Mouse (Mus musculus) stomach, embryonic 16.5 days (tissue): ENCODE measurements around the gene Wtip. TPM values are rescaled to one million over a fixed set of nuclear protein-coding genes. Genes with fewer than 3 reads are reported as not detected.
"Not testable (repeated sequence)": the region's sequence is repeated elsewhere in the genome, so short reads cannot be mapped to it uniquely, and the experiment has no call there.

Experiments used
- ATAC-seq: fragments of 200-750 bp; cut with Nextera tagmentation; 2 replicates; pipeline ENCODE4 v1.8.0; 2017; ENCODE audit warnings: moderate number of reproducible peaks, moderate TSS enrichment; ENCODE audit not compliant: insufficient read depth, low FRiP score
- H3K27ac ChIP-seq: fragments of 300-500 bp; sonication (generic); 2 replicates; pipeline ENCODE4 v1.5.1; 2014; ENCODE audit warnings: low read length
- H3K27me3 ChIP-seq: fragments of 300-500 bp; sonication (generic); 2 replicates; pipeline ENCODE4 v1.6.1; 2014; ENCODE audit warnings: low read length, control low read depth, mixed read lengths; ENCODE audit not compliant: control insufficient read depth, insufficient read depth
- H3K36me3 ChIP-seq: fragments of 300-500 bp; sonication (generic); 2 replicates; pipeline ENCODE4 v1.6.1; 2014; ENCODE audit warnings: low read length; ENCODE audit not compliant: control insufficient read depth, insufficient read depth
- H3K4me1 ChIP-seq: fragments of 300-500 bp; sonication (generic); 2 replicates; pipeline ENCODE4 v1.6.1; 2014; ENCODE audit warnings: low read length, control low read depth, mixed read lengths; ENCODE audit not compliant: control insufficient read depth, insufficient read depth
- H3K4me2 ChIP-seq: fragments of 300-500 bp; sonication (generic); 2 replicates; pipeline ENCODE4 v1.6.1; 2014; ENCODE audit warnings: low read depth, low read length, mixed read lengths
- H3K4me3 ChIP-seq: fragments of 300-500 bp; sonication (generic); replicated peaks from 2 replicates; pipeline ENCODE4 v1.5.1; 2014; ENCODE audit warnings: mild to moderate bottlenecking, low read length
- H3K9ac ChIP-seq: fragments of 300-500 bp; sonication (generic); 2 replicates; pipeline ENCODE4 v1.6.1; 2014; ENCODE audit warnings: low read length
- H3K9me3 ChIP-seq: fragments of 300-500 bp; sonication (generic); replicated peaks from 2 replicates; pipeline ENCODE4 v1.6.1; 2016; ENCODE audit warnings: low read length, control low read depth; ENCODE audit not compliant: control insufficient read depth
- WGBS: fragments of 180-500 bp; shearing (Covaris S2); extraction: QIAGEN DNeasy Blood & Tissue Kit; methylation state at CpG from one replicate; pipeline ENCODE4 v1.1.7; 2014; 5-methylcytosine and 5-hydroxymethylcytosine counted together
- polyA plus RNA-seq: library from polyadenylated mRNA; unstranded; fragments of >200 nt; fragmentation: Nextera tagmentation; extraction: Ambion mirVana; gene quantifications from 2 replicates; pipeline ENCODE4 v1.2.1, GENCODE M21; 2015

Wtip gene
- polyA plus RNA-seq, 1 experiment from 2014 or later: 4.3 TPM

DNA sequence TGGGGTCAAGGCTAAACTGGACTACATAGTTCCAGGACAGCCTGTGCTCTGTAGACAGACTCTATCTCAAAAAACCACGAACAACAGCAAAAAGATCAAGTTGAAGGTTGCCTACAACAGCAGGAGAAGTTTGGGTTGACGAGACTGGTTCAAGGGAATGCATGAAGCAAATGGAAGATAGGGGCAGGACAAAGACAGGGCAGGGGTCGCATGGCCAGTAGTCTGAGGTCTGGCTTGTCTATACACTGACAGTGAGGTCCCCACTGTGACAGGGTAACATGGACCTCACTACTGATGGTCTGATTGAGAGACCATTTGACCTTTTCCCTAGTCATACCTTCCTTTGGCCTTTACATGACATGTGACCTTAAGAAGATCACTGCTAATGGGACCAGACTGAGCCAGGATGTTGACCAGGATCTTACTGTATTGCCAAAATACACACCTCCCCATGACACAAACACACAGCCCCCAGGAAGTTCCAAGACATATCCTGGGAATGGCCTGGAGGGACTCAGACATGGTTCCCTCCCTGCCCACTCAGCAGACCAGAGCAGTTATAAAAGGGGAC, 38.1 kb downstream of the Wtip start, which contains the start of gene Scgb1b30:
Gene Scgb1b30 (plus strand): TSS at position 521 of the 571 bp plus-strand sequence.
- H3K36me3 ChIP-seq: no peaks in the 10 kb centered on the region
- ATAC-seq: no peak
- no peak within 1 kb of the TSS for H3K9ac ChIP-seq
- H3K27ac ChIP-seq: no peak within 1 kb of the TSS
- no peak within 1 kb of the TSS for H3K4me2 ChIP-seq
- no peaks in the 10 kb centered on the region for H3K9me3 ChIP-seq
- no peaks in the 10 kb centered on the region for H3K27me3 ChIP-seq
- no peak within 1 kb of the TSS for H3K4me3 ChIP-seq
- no peaks in the 10 kb centered on the region for H3K4me1 ChIP-seq
- WGBS: 78% methylated on average over 3 of the region's 3 CpGs

GRCm38 (mm10) chr7:34068132-34068531, 64.9 kb downstream of the Wtip start:
- not testable (repeated sequence) for H3K27ac ChIP-seq, H3K4me2 ChIP-seq, H3K4me1 ChIP-seq, H3K27me3 ChIP-seq, ATAC-seq, H3K9ac ChIP-seq, H3K36me3 ChIP-seq, H3K9me3 ChIP-seq, H3K4me3 ChIP-seq
- 71% methylated on average over 5 of the region's 5 CpGs for WGBS

Other genes with a start within 250 kb of the Wtip start
- not detected in 2 replicates for gene Scgb2b26, start 188.2 kb downstream of the Wtip start, polyA plus RNA-seq
- gene Scgb2b27, start 119.3 kb downstream of the Wtip start, polyA plus RNA-seq: not detected in 2 replicates
- gene Scgb1b27, start 111.8 kb downstream of the Wtip start, polyA plus RNA-seq: not detected in 2 replicates
- gene Scgb1b30, start 37.8 kb downstream of the Wtip start, polyA plus RNA-seq: not detected in 2 replicates
- gene Uba2, start 36.3 kb upstream of the Wtip start, polyA plus RNA-seq: 161 and 165 TPM in 2 replicates
- 53.6 and 54.8 TPM in 2 replicates for gene Pdcd2l, start 63.4 kb upstream of the Wtip start, polyA plus RNA-seq
- gene Gpi1, start 97.1 kb upstream of the Wtip start, polyA plus RNA-seq: 347 and 352 TPM in 2 replicates
- not detected in 2 replicates for gene Gm6096, start 117.8 kb upstream of the Wtip start, polyA plus RNA-seq
- 30.4 and 32.8 TPM in 2 replicates for gene 4931406P16Rik, start 180.3 kb upstream of the Wtip start, polyA plus RNA-seq